Mouse (Mus musculus): ENCODE measurements around the gene Srrm3.

DNA sequence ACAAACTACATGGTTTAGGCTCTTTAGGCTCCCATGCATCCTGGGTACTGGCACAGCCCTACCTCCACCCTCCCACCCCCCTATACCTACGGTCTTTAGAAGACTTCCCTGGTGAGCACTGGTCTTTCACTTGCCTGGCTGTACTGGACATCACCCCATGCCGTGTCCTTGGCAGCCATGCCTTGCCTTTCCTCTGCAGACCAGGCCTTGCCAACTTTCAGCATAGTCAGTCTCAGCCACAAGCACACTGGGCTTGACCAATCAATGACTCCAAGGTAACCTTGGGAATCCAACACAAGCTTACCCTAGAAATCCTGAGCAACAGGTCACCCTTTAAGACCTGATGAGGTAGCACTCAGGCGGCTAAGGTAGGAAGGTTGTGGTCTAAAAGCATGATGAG lies 109.9 kb downstream of the Srrm3 start:
- TF ChIP-seq CTCF (IDR thresholded peaks at IDR 0.05; ENCODE audit: low read depth, low read length) (no peak), POLR2A (IDR thresholded peaks at IDR 0.05; ENCODE audit: borderline replicate concordance, low read depth, low read length) (no peak)
